ENCODE assay signal across 8 mouse cellular contexts in genomic region chr4:95049884-95050517, GRCm38 (mm10). TPM values are rescaled to one million over a fixed set of nuclear protein-coding genes. Genes with fewer than 3 reads are reported as not detected.
A peak's percentile ranks its signal among the peaks of the same experiment; 100 is the strongest.
DNase-seq lines count a peak whose midpoint lies in the region; ATAC-seq and TF ChIP-seq lines count a peak whose summit lies in the region.

No protein-coding gene starts in this region.

- peak; percentile 5 for ATAC-seq in megakaryocyte progenitor cell, adult 5-6 weeks (replicated peaks; ENCODE audit: poor library complexity)

- DNase-seq in R1 (ENCODE audit: low read depth, low spot score): peak; percentile 71
- DNase-seq in cerebellum, adult 9-11 months: peak; percentile 87
- DNase-seq in gastrocnemius, adult 2 months: peak; percentile 95
- peak; percentile 71 for DNase-seq in induced T-regulatory cell, adult 2 months (ENCODE audit: low read depth)
- peak; percentile 72 to 73 for DNase-seq in left cerebral cortex, postnatal 14 days (ENCODE audit: low spot score in 2 of 2)
- DNase-seq in right cerebral cortex, postnatal 36 days (ENCODE audit: low spot score in 2 of 2): peak; percentile 47 to 59
- DNase-seq in urinary bladder, postnatal 36 days (ENCODE audit: low spot score in 2 of 2): peak; percentile 62 to 84

- TF ChIP-seq CTCF in gastrocnemius, adult 2 months (IDR thresholded peaks at IDR 0.05): peak; percentile 63

- peak overlapping the region; percentile 85 for H3K4me3 ChIP-seq in gastrocnemius, adult 2 months

- intact Hi-C loops in gastrocnemius, adult 2 months (cut with DNase I): loop anchor here (2.0 to 10.0 kb wide), 5 partner anchors 335 to 821 kb away; no protein-coding TSS in a partner anchor
- intact Hi-C loops in left cerebral cortex, postnatal 14 days (cut with DNase I): loop anchor here (2.0 to 5.0 kb wide), 3 partner anchors 507 to 875 kb away; partner anchors contain the start of gene Fggy

- peak overlapping the region; percentile 99 for H3K27ac ChIP-seq in gastrocnemius, adult 2 months

RNA-seq across cellular contexts. Expression of gene Jun, which starts 2.0 kb away (rescaled TPM):
- total RNA-seq in gastrocnemius, adult 2 months (2021): 10 to 100 TPM; 41.1 to 59.2 TPM
- total RNA-seq in left cerebral cortex, postnatal 14 days (2021): 10 to 100 TPM; 47.1 to 48.6 TPM
- 64.6 and 106 TPM in 2 replicates for total RNA-seq in megakaryocyte progenitor cell, adult 5-6 weeks (2015)
- total RNA-seq in megakaryocyte progenitor cell, adult 5-6 weeks (2017): 121 and 159 TPM in 2 replicates

Comparison
In these comparisons a context has a peak if more than half of its experiments do, and no peak if none do; other contexts are left out.
1. Peak in every context shown above with its lines: DNase-seq, ATAC-seq, H3K4me3 ChIP-seq and H3K27ac ChIP-seq.